8 mouse cellular contexts compared by ENCODE assay signal in the genomic region with DNA sequence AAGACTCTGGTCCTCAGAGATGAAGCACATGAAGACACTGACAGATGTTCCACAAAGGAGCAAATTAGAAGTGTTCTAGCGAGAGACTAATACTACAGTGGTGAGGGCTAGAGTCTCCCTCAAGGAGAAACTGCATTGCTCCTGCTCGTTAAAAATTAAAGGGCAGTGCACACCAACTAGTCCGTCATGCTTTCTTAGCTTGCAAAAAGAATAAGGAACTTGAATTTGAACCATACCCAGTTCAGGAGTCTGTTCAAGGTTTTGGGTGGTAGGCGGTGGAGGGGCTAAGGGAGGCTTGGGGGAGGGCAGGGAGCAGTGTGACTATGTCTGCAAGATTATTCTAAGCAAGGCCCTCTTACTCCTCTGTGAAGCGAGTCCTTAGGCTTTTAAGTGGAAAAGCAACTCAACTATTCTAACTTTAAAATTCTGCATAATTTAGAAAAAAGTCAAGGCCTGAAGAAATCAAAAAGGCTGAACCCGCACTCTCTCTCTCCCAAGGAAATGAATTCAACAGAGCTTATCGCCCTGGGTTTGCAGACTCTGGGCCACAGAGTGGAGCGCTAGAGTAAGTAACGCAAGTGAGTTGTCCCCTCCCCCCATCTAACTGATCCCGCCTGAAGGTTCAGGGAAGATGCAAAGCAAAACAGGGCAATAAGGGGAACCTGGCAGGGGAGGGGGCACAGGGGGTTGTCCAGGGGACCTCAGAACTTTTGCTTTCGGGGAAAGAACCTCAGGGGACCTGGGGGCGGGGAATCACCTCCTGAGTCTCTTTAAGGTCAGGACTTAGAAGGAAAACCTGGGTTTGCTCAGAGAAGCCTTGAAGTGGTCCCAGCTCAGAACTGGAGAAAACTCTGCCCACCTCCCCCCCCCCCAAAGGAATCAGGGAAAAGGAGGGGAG. TPM values are rescaled to one million over a fixed set of nuclear protein-coding genes. Genes with fewer than 3 reads are reported as not detected.
A peak's percentile ranks its signal among the peaks of the same experiment; 100 is the strongest.
DNase-seq lines count a peak whose midpoint lies in the region; ATAC-seq lines count a peak whose summit lies in the region.

No protein-coding gene starts in this region.

- 16% methylated on average over 12 of the region's 12 CpGs for WGBS in forebrain, embryonic 16.5 days
- 20% methylated on average over 12 of the region's 12 CpGs for WGBS in hindbrain, embryonic 14.5 days
- 15% methylated on average over 12 of the region's 12 CpGs for whole genome bisulfite sequencing in liver, embryonic 16.5 days (ENCODE audit: insufficient replicate concordance)
- 25% methylated on average over 12 of the region's 12 CpGs for WGBS in neural tube, embryonic 15.5 days

- peak; percentile 30 for ATAC-seq in forebrain, embryonic 16.5 days
- ATAC-seq in hindbrain, embryonic 14.5 days (ENCODE audit: low FRiP score) = peak; percentile 46
- no peak for ATAC-seq in liver, embryonic 16.5 days (ENCODE audit: low read depth)
- ATAC-seq in neural tube, embryonic 15.5 days (ENCODE audit: low FRiP score) = peak; percentile 62
- no peak for ATAC-seq in erythroid progenitor cell, adult 5-6 weeks (replicated peaks; ENCODE audit: low FRiP score, poor library complexity, severe bottlenecking)

- peak overlapping the region; percentile 59 for H3K4me3 ChIP-seq in forebrain, embryonic 16.5 days (replicated peaks; ENCODE audit: low read length)
- H3K4me3 ChIP-seq in hindbrain, embryonic 14.5 days (replicated peaks; ENCODE audit: low read length) = peak overlapping the region; percentile 59
- H3K4me3 ChIP-seq in liver, embryonic 16.5 days (ENCODE audit: low read depth, low read length) = peak overlapping the region; percentile 78
- H3K4me3 ChIP-seq in neural tube, embryonic 15.5 days (replicated peaks) = peak overlapping the region; percentile 56

- peak overlapping the region; percentile 76 for H3K4me2 ChIP-seq in forebrain, embryonic 16.5 days (ENCODE audit: low read length)
- peak overlapping the region; percentile 94 for H3K4me2 ChIP-seq in hindbrain, embryonic 14.5 days (replicated peaks)
- H3K4me2 ChIP-seq in liver, embryonic 16.5 days (ENCODE audit: low read depth, low read length) = peak overlapping the region; percentile 100
- H3K4me2 ChIP-seq in neural tube, embryonic 15.5 days = peak overlapping the region; percentile 96

- no peaks in the 10 kb centered on the region for H3K36me3 ChIP-seq in forebrain, embryonic 16.5 days (ENCODE audit: control insufficient read depth, insufficient read depth)
- H3K36me3 ChIP-seq in hindbrain, embryonic 14.5 days (replicated peaks; ENCODE audit: control insufficient read depth, insufficient read depth) = no peaks in the 10 kb centered on the region
- H3K36me3 ChIP-seq in liver, embryonic 16.5 days (ENCODE audit: control insufficient read depth, insufficient read depth) = no peaks in the 10 kb centered on the region
- no peaks in the 10 kb centered on the region for H3K36me3 ChIP-seq in neural tube, embryonic 15.5 days

- H3K4me1 ChIP-seq in forebrain, embryonic 16.5 days (replicated peaks; ENCODE audit: control insufficient read depth, insufficient read depth, low read length) = peaks cover 29% of the 10 kb centered on the region
- peaks cover 20% of the 10 kb centered on the region for H3K4me1 ChIP-seq in hindbrain, embryonic 14.5 days (replicated peaks; ENCODE audit: control insufficient read depth, insufficient read depth, low read length)
- peaks cover 52% of the 10 kb centered on the region for H3K4me1 ChIP-seq in liver, embryonic 16.5 days (ENCODE audit: control insufficient read depth, low read depth, low read length)
- peaks cover 42% of the 10 kb centered on the region for H3K4me1 ChIP-seq in neural tube, embryonic 15.5 days

- H3K9ac ChIP-seq in forebrain, embryonic 16.5 days (replicated peaks; ENCODE audit: low read depth, low read length) = peak overlapping the region; percentile 40; the same call in 1 of the 2 replicates
- H3K9ac ChIP-seq in hindbrain, embryonic 14.5 days = peak overlapping the region; percentile 65
- H3K9ac ChIP-seq in liver, embryonic 16.5 days (ENCODE audit: low read depth, low read length) = peak overlapping the region; percentile 82
- peak overlapping the region; percentile 68 for H3K9ac ChIP-seq in neural tube, embryonic 15.5 days (replicated peaks)

- no peaks in the 10 kb centered on the region for H3K9me3 ChIP-seq in forebrain, embryonic 16.5 days (ENCODE audit: control insufficient read depth, low read length)
- no peaks in the 10 kb centered on the region for H3K9me3 ChIP-seq in hindbrain, embryonic 14.5 days (ENCODE audit: control insufficient read depth, low read length)
- no peaks in the 10 kb centered on the region for H3K9me3 ChIP-seq in liver, embryonic 16.5 days (replicated peaks; ENCODE audit: control insufficient read depth, low read length)
- H3K9me3 ChIP-seq in neural tube, embryonic 15.5 days (replicated peaks) = no peaks in the 10 kb centered on the region

- peaks cover 37% of the 10 kb centered on the region for H3K27me3 ChIP-seq in forebrain, embryonic 16.5 days (replicated peaks; ENCODE audit: control insufficient read depth, insufficient read depth, low read length)
- H3K27me3 ChIP-seq in hindbrain, embryonic 14.5 days (ENCODE audit: control insufficient read depth, insufficient read depth, low read length) = peaks cover 63% of the 10 kb centered on the region
- H3K27me3 ChIP-seq in liver, embryonic 16.5 days (ENCODE audit: control insufficient read depth, insufficient read depth, low read depth, low read length) = peaks cover 27% of the 10 kb centered on the region
- peaks cover 29% of the 10 kb centered on the region for H3K27me3 ChIP-seq in neural tube, embryonic 15.5 days (replicated peaks)

- DNase-seq in kidney, adult 9 months = peak; percentile 42
- DNase-seq in kidney, adult 11 months = no peak
- peak; percentile 36 for DNase-seq in T-cell, adult 2 months (ENCODE audit: low spot score)
- DNase-seq in hindbrain, embryonic 14.5 days (ENCODE audit: low spot score) = peak; percentile 72

- H3K27ac ChIP-seq in forebrain, embryonic 16.5 days (ENCODE audit: low read length) = no peak overlapping the region
- no peak overlapping the region for H3K27ac ChIP-seq in hindbrain, embryonic 14.5 days
- peak overlapping the region; percentile 33 for H3K27ac ChIP-seq in liver, embryonic 16.5 days (ENCODE audit: low read length)
- 0 out of 2 replicates have a peak overlapping the region, but pooled peaks have one; percentile 61 for H3K27ac ChIP-seq in neural tube, embryonic 15.5 days (replicated peaks)

RNA-seq across cellular contexts. Expression of a gene that starts 2.4 kb away (rescaled TPM):
- polyA plus RNA-seq in forebrain, embryonic 16.5 days (2015; fragmentation: Nextera tagmentation; extraction: Ambion mirVana) = 0.52 and 0.63 TPM in 2 replicates
- polyA plus RNA-seq in hindbrain, embryonic 14.5 days (2014; fragmentation: Nextera tagmentation; extraction: Ambion mirVana) = 4.1 and 5.1 TPM in 2 replicates
- 1.1 and 1.4 TPM in 2 replicates for polyA plus RNA-seq in liver, embryonic 16.5 days (2015; fragmentation: Nextera tagmentation; extraction: Ambion mirVana)
- 5.7 and 6.8 TPM in 2 replicates for polyA plus RNA-seq in neural tube, embryonic 15.5 days (2015; fragmentation: Nextera tagmentation; extraction: Ambion mirVana)
- total RNA-seq in erythroid progenitor cell, adult 5-6 weeks (2015; ENCODE audit: low replicate concordance) = 4.2 and 6.8 TPM in 2 replicates
- total RNA-seq in erythroid progenitor cell, adult 5-6 weeks (2017; ENCODE audit: low replicate concordance) = 5.5 and 5.8 TPM in 2 replicates

RNA-seq across cellular contexts. Expression of a gene that starts 56.2 kb away (rescaled TPM):
- polyA plus RNA-seq in forebrain, embryonic 16.5 days (2015; fragmentation: Nextera tagmentation; extraction: Ambion mirVana) = 64.6 and 70.7 TPM in 2 replicates
- polyA plus RNA-seq in hindbrain, embryonic 14.5 days (2014; fragmentation: Nextera tagmentation; extraction: Ambion mirVana) = 58.7 and 61.0 TPM in 2 replicates
- polyA plus RNA-seq in liver, embryonic 16.5 days (2015; fragmentation: Nextera tagmentation; extraction: Ambion mirVana) = 14.1 and 16.1 TPM in 2 replicates
- polyA plus RNA-seq in neural tube, embryonic 15.5 days (2015; fragmentation: Nextera tagmentation; extraction: Ambion mirVana) = 53.0 and 54.0 TPM in 2 replicates
- 1.7 and 9.4 TPM in 2 replicates for total RNA-seq in erythroid progenitor cell, adult 5-6 weeks (2015; ENCODE audit: low replicate concordance)
- 4.8 and 11.4 TPM in 2 replicates for total RNA-seq in erythroid progenitor cell, adult 5-6 weeks (2017; ENCODE audit: low replicate concordance)

Comparison
In these comparisons a context has a peak if more than half of its experiments do, and no peak if none do; other contexts are left out.
1. ATAC-seq: peak in forebrain, embryonic 16.5 days (single experiment), hindbrain, embryonic 14.5 days (single experiment) and neural tube, embryonic 15.5 days (single experiment); none in liver, embryonic 16.5 days (single experiment) and erythroid progenitor cell, adult 5-6 weeks (single experiment).
2. H3K27ac ChIP-seq: peak in liver, embryonic 16.5 days (single experiment) and neural tube, embryonic 15.5 days (single experiment); none in forebrain, embryonic 16.5 days (single experiment) and hindbrain, embryonic 14.5 days (single experiment).
3. Peak in every context shown above with its lines, with median percentiles within 50 percentile points of each other: H3K4me2 ChIP-seq, H3K4me3 ChIP-seq and H3K9ac ChIP-seq.